Comparison of ENCODE assay signal across 22 mouse cellular contexts in genomic region chr7:35142522-35142921, GRCm38 (mm10). TPM values are rescaled to one million over a fixed set of nuclear protein-coding genes. Genes with fewer than 3 reads are reported as not detected.
"Had no signal": no experiment of that assay in that cellular context is flagged by ENCODE, and none has a peak within 500 bp of the region (broad histone marks: within the 10 kb centered on the region; RNA-seq: fewer than 3 reads in every experiment).

No protein-coding gene starts in this region.

- ATAC-seq: intestine, embryonic 15.5 days; lung, postnatal 0 days; midbrain, embryonic 15.5 days had no signal

- H3K4me1 ChIP-seq: midbrain, embryonic 15.5 days had no signal

- H3K27me3 ChIP-seq: intestine, embryonic 15.5 days; kidney, embryonic 15.5 days; limb, embryonic 13.5 days; liver, embryonic 13.5 days; midbrain, embryonic 12.5 days; midbrain, embryonic 15.5 days; neural tube, embryonic 12.5 days; neural tube, embryonic 15.5 days had no signal

- DNase-seq: kidney, adult 11 months; kidney, postnatal 25 days; liver; liver, embryonic 13.5 days; right cerebral cortex, adult 18-20 months; right cerebral cortex, postnatal 14 days; right cerebral cortex, postnatal 4 days; thymus, adult 2 months; thymus, postnatal 14 days; thymus, postnatal 4 days had no signal

- H3K36me3 ChIP-seq: intestine, embryonic 15.5 days; kidney, embryonic 15.5 days; limb, embryonic 10.5 days; limb, embryonic 13.5 days; liver, embryonic 13.5 days; midbrain, embryonic 12.5 days; midbrain, embryonic 15.5 days; neural tube, embryonic 12.5 days; neural tube, embryonic 15.5 days had no signal

- H3K4me2 ChIP-seq: intestine, embryonic 15.5 days; kidney, embryonic 15.5 days; limb, embryonic 13.5 days; liver, embryonic 13.5 days; midbrain, embryonic 12.5 days; midbrain, embryonic 15.5 days; neural tube, embryonic 12.5 days; neural tube, embryonic 15.5 days had no signal

- H3K4me3 ChIP-seq: intestine, embryonic 15.5 days; kidney, embryonic 15.5 days; limb, embryonic 10.5 days; limb, embryonic 13.5 days; liver, embryonic 13.5 days; midbrain, embryonic 12.5 days; midbrain, embryonic 15.5 days; neural tube, embryonic 12.5 days; neural tube, embryonic 15.5 days had no signal

- H3K9ac ChIP-seq: intestine, embryonic 15.5 days; kidney, embryonic 15.5 days; limb, embryonic 13.5 days; liver, embryonic 13.5 days; midbrain, embryonic 12.5 days; midbrain, embryonic 15.5 days; neural tube, embryonic 12.5 days; neural tube, embryonic 15.5 days had no signal

- H3K27ac ChIP-seq: intestine, embryonic 15.5 days; kidney, embryonic 15.5 days; limb, embryonic 10.5 days; limb, embryonic 13.5 days; macrophage; midbrain, embryonic 12.5 days; midbrain, embryonic 15.5 days; neural tube, embryonic 12.5 days; neural tube, embryonic 15.5 days; stomach, postnatal 0 days had no signal

- H3K9me3 ChIP-seq: intestine, embryonic 15.5 days; kidney, embryonic 15.5 days; limb, embryonic 10.5 days; limb, embryonic 13.5 days; liver, embryonic 13.5 days; midbrain, embryonic 12.5 days; midbrain, embryonic 15.5 days; neural tube, embryonic 12.5 days; neural tube, embryonic 15.5 days had no signal

RNA-seq across cellular contexts. Expression of gene Slc7a10, which starts 43.7 kb away (rescaled TPM):
- total RNA-seq: megakaryocyte, adult 5-6 weeks had no signal
- polyA plus RNA-seq: macrophage had no signal
